Mouse (Mus musculus) retina, postnatal 1 day (tissue): ENCODE data around the gene Vamp8.

Experiments
- DNase-seq: peaks from one replicate; pipeline ENCODE4 v3.0.0-alpha.2; 2012

The Vamp8 gene

GRCm38 (mm10) chr6:72350214-72350613 is 40.3 kb downstream of the Vamp8 start:
- DNase-seq = no peak

GRCm38 (mm10) chr6:72348411-72348810 is 42.1 kb downstream of the Vamp8 start:
- no peak for DNase-seq

- peak; percentile 81 for DNase-seq
Measured at GRCm38 (mm10) chr6:72347166-72347941, 43.1 kb downstream of the Vamp8 start, which contains the start of gene 0610030E20Rik. Gene 0610030E20Rik, plus strand, starts transcription at chr6:72347317.

- no peak for DNase-seq
Measured at GRCm38 (mm10) chr6:72346261-72346660, 44.2 kb downstream of the Vamp8 start.

- no peak for DNase-seq
Measured at GRCm38 (mm10) chr6:72345633-72346032, 44.9 kb downstream of the Vamp8 start.

- DNase-seq = peak; percentile 98
Measured at GRCm38 (mm10) chr6:72345074-72345567, 45.4 kb downstream of the Vamp8 start, which contains the start of gene Usp39. Gene Usp39, minus strand, starts transcription at chr6:72345184.

GRCm38 (mm10) chr6:72344396-72345073 is 46.0 kb downstream of the Vamp8 start:
- no peak for DNase-seq

GRCm38 (mm10) chr6:72340481-72340880 is 50.0 kb downstream of the Vamp8 start:
- DNase-seq = no peak
